In the genomic region with DNA sequence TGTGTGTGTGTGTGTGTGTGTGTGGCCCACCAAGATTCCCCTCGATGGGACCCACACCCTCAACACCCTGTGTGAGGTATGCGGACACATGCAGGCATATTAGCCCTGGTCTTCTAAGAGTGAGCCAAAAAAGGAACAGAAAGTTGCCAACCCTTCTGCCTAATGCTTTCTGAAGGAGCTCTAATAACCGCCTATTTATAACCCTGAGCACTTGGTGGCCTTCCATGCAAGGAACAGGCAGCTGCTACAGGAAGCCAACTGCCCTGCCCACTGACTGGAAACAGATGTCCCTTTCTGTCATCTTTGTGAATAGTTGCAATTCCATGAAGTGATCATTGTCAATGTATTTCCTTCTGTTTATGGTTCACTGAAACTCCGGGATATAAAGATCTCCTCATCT, we compare ENCODE assay signal across 9 mouse cellular contexts.
DNase-seq lines count a peak whose midpoint lies in the region; ATAC-seq and TF ChIP-seq lines count a peak whose summit lies in the region.
"Had no signal": no experiment of that assay in that cellular context is flagged by ENCODE, and none has a peak within 500 bp of the region (broad histone marks: within the 10 kb centered on the region; RNA-seq: fewer than 3 reads in every experiment).

No protein-coding gene starts in this region.

- no peak overlapping the region for H3K4me3 ChIP-seq in heart, embryonic 10.5 days
- no peak overlapping the region for H3K4me3 ChIP-seq in midbrain, postnatal 0 days (ENCODE audit: low read depth, low read length)
- no peak overlapping the region for H3K4me3 ChIP-seq in midbrain, embryonic 11.5 days (ENCODE audit: low read depth, low read length)
- H3K4me3 ChIP-seq in limb, embryonic 10.5 days: no peak overlapping the region
- H3K4me3 ChIP-seq in forebrain, embryonic 11.5 days (ENCODE audit: low read depth, low read length): no peak overlapping the region
- H3K4me3 ChIP-seq: stomach, embryonic 15.5 days had no signal

- peaks cover 7% of the 10 kb centered on the region; the same call in 1 of the 2 replicates for H3K4me1 ChIP-seq in heart, embryonic 10.5 days
- H3K4me1 ChIP-seq in midbrain, postnatal 0 days (ENCODE audit: insufficient read depth, low read length): no peaks in the 10 kb centered on the region
- no peaks in the 10 kb centered on the region; the same call in 1 of the 2 replicates for H3K4me1 ChIP-seq in midbrain, embryonic 11.5 days (ENCODE audit: control insufficient read depth, insufficient read depth, low read length)
- peaks cover 18% of the 10 kb centered on the region for H3K4me1 ChIP-seq in limb, embryonic 10.5 days
- H3K4me1 ChIP-seq in forebrain, embryonic 11.5 days (replicated peaks; ENCODE audit: control insufficient read depth, insufficient read depth, low read length): no peaks in the 10 kb centered on the region
- H3K4me1 ChIP-seq: stomach, embryonic 15.5 days had no signal

- no peak for ATAC-seq in midbrain, postnatal 0 days (ENCODE audit: low FRiP score)
- ATAC-seq in midbrain, embryonic 11.5 days (ENCODE audit: low FRiP score): no peak
- no peak for ATAC-seq in forebrain, embryonic 11.5 days (replicated peaks; ENCODE audit: low FRiP score)
- no peak for ATAC-seq in inflammation-experienced regulatory T-cells, adult 6 months

- intact Hi-C loops in heart, postnatal 25 days (cut with DNase I): no loop called here

- H3K9ac ChIP-seq in midbrain, postnatal 0 days (replicated peaks; ENCODE audit: low read length, poor library complexity, severe bottlenecking): no peak overlapping the region
- H3K9ac ChIP-seq in midbrain, embryonic 11.5 days (ENCODE audit: low read length): no peak overlapping the region
- H3K9ac ChIP-seq in forebrain, embryonic 11.5 days (ENCODE audit: low read length): no peak overlapping the region
- H3K9ac ChIP-seq: stomach, embryonic 15.5 days had no signal

- no peak for DNase-seq in heart, embryonic 10.5 days (ENCODE audit: low spot score)
- no peak for DNase-seq in heart, postnatal 25 days (ENCODE audit: low spot score)
- peak; percentile 47 for DNase-seq in midbrain, postnatal 0 days (ENCODE audit: low spot score)
- no peak for DNase-seq in midbrain, embryonic 11.5 days (ENCODE audit: low spot score, missing footprints)
- no peak for DNase-seq in limb, embryonic 10.5 days (ENCODE audit: low spot score)
- DNase-seq in splenic B cell, adult 2 months (ENCODE audit: low read depth, low spot score): peak; percentile 18
- no peak for DNase-seq in forebrain, embryonic 11.5 days (ENCODE audit: low spot score)

- no peak overlapping the region for H3K4me2 ChIP-seq in midbrain, postnatal 0 days (ENCODE audit: low read depth, low read length, poor library complexity, severe bottlenecking)
- H3K4me2 ChIP-seq in midbrain, embryonic 11.5 days: no peak overlapping the region
- H3K4me2 ChIP-seq in forebrain, embryonic 11.5 days (ENCODE audit: low read depth, low read length, severe bottlenecking): no peak overlapping the region
- H3K4me2 ChIP-seq: stomach, embryonic 15.5 days had no signal

- peak overlapping the region; percentile 16; the same call in 1 of the 2 replicates for H3K27ac ChIP-seq in heart, embryonic 10.5 days
- H3K27ac ChIP-seq in midbrain, postnatal 0 days (ENCODE audit: low read depth, low read length): no peak overlapping the region
- H3K27ac ChIP-seq in midbrain, embryonic 11.5 days (ENCODE audit: low read depth, low read length): no peak overlapping the region
- H3K27ac ChIP-seq in limb, embryonic 10.5 days: 0 out of 2 replicates have a peak overlapping the region, but pooled peaks have one; percentile 19
- no peak overlapping the region for H3K27ac ChIP-seq in forebrain, embryonic 11.5 days (ENCODE audit: low read depth, low read length)
- H3K27ac ChIP-seq: stomach, embryonic 15.5 days had no signal

- 66% methylated on average over 4 of the region's 4 CpGs for WGBS in heart, embryonic 10.5 days
- WGBS in midbrain, postnatal 0 days: 85% methylated on average over 4 of the region's 4 CpGs
- WGBS in midbrain, embryonic 11.5 days: 83% methylated on average over 4 of the region's 4 CpGs
- 71% methylated on average over 4 of the region's 4 CpGs for WGBS in limb, embryonic 10.5 days
- 82% methylated on average over 4 of the region's 4 CpGs for WGBS in forebrain, embryonic 11.5 days

- no peak for TF ChIP-seq CTCF in midbrain, postnatal 0 days (IDR thresholded peaks at IDR 0.05)

- H3K36me3 ChIP-seq in heart, embryonic 10.5 days: no peaks in the 10 kb centered on the region
- H3K36me3 ChIP-seq in midbrain, postnatal 0 days (ENCODE audit: insufficient read depth, low read length): no peaks in the 10 kb centered on the region
- H3K36me3 ChIP-seq in midbrain, embryonic 11.5 days (ENCODE audit: control insufficient read depth, insufficient read depth, low read length): no peaks in the 10 kb centered on the region
- no peaks in the 10 kb centered on the region for H3K36me3 ChIP-seq in limb, embryonic 10.5 days
- no peaks in the 10 kb centered on the region for H3K36me3 ChIP-seq in splenic B cell, adult 2 months (ENCODE audit: control insufficient read depth, insufficient read depth, low read length, poor library complexity, severe bottlenecking)
- no peaks in the 10 kb centered on the region for H3K36me3 ChIP-seq in forebrain, embryonic 11.5 days (ENCODE audit: control insufficient read depth, insufficient read depth, low read length)
- H3K36me3 ChIP-seq: stomach, embryonic 15.5 days had no signal

- no peaks in the 10 kb centered on the region for H3K9me3 ChIP-seq in heart, embryonic 10.5 days
- no peaks in the 10 kb centered on the region for H3K9me3 ChIP-seq in midbrain, postnatal 0 days (ENCODE audit: low read length)
- H3K9me3 ChIP-seq in midbrain, embryonic 11.5 days (ENCODE audit: control insufficient read depth, low read length): no peaks in the 10 kb centered on the region
- H3K9me3 ChIP-seq in limb, embryonic 10.5 days (replicated peaks): no peaks in the 10 kb centered on the region
- H3K9me3 ChIP-seq in forebrain, embryonic 11.5 days (ENCODE audit: control insufficient read depth, low read length): no peaks in the 10 kb centered on the region
- H3K9me3 ChIP-seq: stomach, embryonic 15.5 days had no signal

- H3K27me3 ChIP-seq in heart, embryonic 10.5 days (ENCODE audit: insufficient read depth, poor library complexity, severe bottlenecking): no peaks in the 10 kb centered on the region
- H3K27me3 ChIP-seq in midbrain, postnatal 0 days (ENCODE audit: insufficient read depth, low read length): no peaks in the 10 kb centered on the region
- no peaks in the 10 kb centered on the region for H3K27me3 ChIP-seq in midbrain, embryonic 11.5 days (ENCODE audit: control insufficient read depth, insufficient read depth, low read length)
- no peaks in the 10 kb centered on the region for H3K27me3 ChIP-seq in limb, embryonic 10.5 days (ENCODE audit: low read depth, poor library complexity, severe bottlenecking)
- H3K27me3 ChIP-seq in splenic B cell, adult 2 months (ENCODE audit: control insufficient read depth, insufficient read depth, low read length, poor library complexity, severe bottlenecking): no peaks in the 10 kb centered on the region
- H3K27me3 ChIP-seq in forebrain, embryonic 11.5 days (ENCODE audit: control insufficient read depth, insufficient read depth, low read length): no peaks in the 10 kb centered on the region
- H3K27me3 ChIP-seq: stomach, embryonic 15.5 days had no signal

Comparison
In these comparisons a context has a peak if more than half of its experiments do, and no peak if none do; other contexts are left out.
1. DNase-seq: peak in midbrain, postnatal 0 days (single experiment) and splenic B cell, adult 2 months (single experiment); none in heart, embryonic 10.5 days (single experiment), heart, postnatal 25 days (single experiment), midbrain, embryonic 11.5 days (single experiment), limb, embryonic 10.5 days (single experiment) and forebrain, embryonic 11.5 days (single experiment).
2. H3K27ac ChIP-seq: peak in heart, embryonic 10.5 days (single experiment) and limb, embryonic 10.5 days (single experiment); none in midbrain, postnatal 0 days (single experiment), midbrain, embryonic 11.5 days (single experiment) and forebrain, embryonic 11.5 days (single experiment).